Mouse (Mus musculus) mesoderm, embryonic 11.5 days (tissue): Measurements from ENCODE around the gene Tubg2.

ENCODE experiments used
- DNase-seq: peaks from one replicate; pipeline ENCODE4 v3.0.0-alpha.2; 2012; ENCODE audit warnings: low read depth, low spot score

Gene Tubg2

DNA sequence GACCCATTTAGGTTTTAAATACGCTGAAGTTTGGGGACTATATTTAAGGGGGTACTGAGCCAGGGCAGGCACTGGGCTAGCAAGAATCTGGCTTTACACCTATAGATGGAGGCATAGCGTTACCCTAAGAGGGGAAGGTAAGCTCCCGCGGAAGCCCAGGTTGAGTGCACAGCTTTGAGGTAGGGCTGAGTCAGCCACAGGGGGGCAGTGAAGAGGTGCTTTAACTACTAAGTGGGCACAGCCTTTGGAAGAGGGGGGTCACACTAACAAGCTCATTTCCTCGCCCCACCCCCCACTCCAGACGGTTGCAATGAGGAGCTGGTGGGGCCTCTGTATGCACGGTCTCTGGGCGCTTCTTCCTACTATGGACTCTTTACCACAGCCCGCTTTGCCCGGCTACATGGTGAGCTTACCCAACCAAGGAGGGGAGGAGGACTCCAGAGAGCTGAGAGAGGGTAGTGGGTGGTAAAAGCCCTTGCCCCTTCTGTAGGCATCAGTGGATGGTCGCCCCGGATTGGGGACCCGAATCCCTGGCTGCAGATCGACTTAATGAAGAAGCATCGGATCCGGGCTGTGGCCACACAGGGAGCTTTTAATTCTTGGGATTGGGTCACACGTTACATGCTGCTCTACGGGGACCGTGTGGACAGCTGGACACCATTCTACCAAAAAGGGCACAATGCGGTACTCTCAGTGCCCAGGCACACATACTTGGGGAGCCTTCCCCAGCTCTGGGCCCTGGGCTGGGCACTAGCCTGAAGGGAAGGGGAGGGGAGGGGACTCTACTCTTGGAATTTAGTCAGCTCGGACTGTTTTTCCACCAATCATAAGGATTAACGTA is 21.4 kb downstream of the Tubg2 start:
- DNase-seq: peak; percentile 54

DNA sequence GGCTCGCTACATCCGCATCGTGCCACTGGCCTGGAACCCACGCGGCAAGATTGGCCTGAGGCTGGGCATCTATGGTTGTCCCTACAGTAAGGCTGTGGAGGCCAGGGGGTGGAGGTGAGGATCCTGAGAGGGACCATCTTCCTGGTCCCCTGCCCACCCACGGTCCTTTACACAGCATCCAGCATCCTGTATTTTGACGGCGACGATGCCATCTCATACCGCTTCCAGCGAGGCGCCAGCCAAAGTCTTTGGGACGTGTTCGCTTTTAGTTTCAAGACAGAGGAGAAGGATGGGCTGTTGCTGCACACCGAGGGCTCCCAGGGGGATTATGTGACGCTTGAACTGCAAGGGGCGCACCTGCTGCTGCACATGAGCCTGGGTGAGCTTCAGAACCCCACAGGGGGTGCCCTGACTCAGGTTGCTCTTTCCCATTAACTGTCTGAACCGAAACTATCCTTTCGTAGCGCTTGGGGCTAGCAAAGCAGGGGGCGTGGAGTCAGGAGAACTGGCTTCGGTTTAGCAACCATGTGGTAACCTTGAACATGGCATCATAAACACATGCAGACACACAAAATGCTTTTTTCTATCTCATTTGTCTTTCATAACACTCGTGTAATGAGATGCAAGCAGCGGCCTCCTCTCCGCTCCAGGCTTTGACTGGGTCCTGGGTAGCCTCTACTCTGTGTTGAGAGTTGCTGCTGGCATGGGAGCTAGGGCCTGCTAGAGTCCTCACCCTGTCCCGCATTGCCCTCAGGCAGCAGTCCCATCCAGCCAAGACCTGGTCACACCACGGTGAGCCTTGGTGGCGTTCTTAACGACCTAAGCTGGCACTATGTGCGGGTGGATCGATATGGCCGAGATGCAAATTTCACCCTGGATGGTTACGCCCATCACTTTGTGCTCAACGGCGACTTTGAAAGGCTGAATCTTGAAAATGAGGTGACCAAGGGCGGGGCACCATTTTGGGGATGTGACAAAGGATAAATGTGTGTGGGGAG is 22.7 kb downstream of the Tubg2 start:
- DNase-seq: no peak

DNA sequence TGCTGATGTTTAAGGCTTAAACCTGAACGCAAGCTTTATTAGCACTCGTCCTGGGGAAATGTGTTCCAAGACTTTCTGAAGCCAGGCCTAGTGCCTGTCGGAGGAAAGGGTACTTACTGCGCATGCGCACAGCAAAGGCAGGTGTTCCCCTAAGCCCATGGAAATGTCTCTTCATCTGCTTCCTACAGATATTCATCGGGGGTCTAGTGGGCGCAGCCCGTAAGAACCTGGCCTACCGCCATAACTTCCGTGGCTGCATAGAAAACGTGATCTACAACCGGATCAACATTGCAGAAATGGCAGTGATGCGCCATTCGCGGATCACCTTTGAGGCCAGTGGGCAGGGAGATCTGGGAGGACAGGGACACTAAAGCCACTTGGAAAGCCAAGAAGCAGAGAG is 23.6 kb downstream of the Tubg2 start:
- no peak for DNase-seq

DNA sequence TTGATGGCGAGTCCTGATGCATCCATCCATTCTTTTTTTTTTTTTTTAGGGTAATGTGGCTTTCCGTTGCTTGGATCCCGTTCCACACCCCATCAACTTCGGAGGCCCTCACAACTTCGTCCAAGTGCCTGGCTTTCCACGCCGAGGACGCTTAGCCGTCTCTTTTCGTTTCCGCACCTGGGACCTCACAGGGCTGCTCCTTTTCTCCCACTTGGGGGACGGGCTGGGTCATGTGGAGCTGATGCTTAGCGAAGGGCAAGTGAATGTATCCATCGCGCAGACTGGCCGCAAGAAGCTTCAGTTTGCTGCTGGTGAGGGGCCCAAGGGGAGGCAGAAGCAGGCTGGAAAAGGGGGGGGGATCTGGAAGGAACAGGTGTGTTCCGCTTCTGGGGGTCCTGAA is 24.6 kb downstream of the Tubg2 start:
- DNase-seq: no peak

DNA sequence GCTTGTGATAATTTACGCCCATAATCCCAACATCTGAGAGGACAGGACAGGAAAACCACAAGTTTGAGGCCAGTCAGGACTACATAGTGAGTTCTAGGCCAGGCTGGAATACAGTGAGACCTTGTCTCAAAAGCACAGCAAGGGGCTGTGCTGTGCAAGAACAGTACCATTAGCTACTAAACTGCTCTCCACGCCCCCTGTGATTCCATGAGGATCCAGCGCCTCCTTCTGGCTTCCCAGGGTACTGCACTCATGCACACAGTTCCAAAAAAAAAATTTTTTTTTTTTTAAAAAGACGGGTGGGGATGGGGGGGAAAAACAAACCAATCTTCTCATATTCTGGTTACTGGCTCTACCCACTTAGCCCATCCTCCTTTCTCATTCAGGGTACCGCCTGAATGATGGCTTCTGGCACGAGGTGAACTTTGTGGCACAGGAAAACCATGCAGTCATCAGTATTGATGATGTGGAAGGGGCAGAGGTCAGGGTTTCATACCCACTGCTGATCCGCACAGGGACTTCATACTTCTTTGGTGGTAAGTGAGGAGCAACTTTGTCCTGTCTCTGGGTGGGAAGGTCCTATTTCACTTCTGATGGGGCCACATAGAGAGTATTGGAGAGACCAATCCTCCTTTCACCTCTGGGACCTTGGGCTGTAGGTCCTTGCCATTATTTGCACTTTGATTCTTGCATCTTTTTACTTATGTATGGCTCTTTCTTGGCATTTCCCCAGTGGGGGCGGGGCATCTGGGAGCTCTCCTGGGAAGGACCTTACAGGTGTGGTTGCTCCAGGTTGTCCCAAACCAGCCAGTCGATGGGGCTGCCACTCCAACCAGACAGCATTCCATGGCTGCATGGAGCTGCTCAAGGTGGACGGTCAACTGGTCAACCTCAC is 25.4 kb downstream of the Tubg2 start:
- peak; percentile 75 for DNase-seq

DNA sequence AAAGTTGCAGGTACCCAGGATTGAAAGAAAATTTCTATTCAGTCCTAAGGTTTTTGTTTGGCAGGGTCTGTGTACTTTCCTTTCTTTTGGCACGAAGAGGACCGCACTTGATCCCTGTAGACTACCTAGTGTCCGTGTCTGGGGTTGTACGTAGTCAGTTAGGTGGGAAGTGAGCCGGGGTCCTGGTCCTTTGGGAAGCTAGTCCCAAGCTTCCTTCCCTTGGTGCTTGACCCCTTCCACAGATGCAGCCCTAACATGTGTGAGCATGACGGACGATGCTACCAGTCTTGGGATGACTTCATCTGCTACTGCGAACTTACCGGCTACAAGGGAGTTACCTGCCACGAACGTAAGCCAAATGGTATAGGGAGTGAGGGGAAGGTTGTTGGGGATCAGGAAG is 26.3 kb downstream of the Tubg2 start:
- DNase-seq: no peak

DNA sequence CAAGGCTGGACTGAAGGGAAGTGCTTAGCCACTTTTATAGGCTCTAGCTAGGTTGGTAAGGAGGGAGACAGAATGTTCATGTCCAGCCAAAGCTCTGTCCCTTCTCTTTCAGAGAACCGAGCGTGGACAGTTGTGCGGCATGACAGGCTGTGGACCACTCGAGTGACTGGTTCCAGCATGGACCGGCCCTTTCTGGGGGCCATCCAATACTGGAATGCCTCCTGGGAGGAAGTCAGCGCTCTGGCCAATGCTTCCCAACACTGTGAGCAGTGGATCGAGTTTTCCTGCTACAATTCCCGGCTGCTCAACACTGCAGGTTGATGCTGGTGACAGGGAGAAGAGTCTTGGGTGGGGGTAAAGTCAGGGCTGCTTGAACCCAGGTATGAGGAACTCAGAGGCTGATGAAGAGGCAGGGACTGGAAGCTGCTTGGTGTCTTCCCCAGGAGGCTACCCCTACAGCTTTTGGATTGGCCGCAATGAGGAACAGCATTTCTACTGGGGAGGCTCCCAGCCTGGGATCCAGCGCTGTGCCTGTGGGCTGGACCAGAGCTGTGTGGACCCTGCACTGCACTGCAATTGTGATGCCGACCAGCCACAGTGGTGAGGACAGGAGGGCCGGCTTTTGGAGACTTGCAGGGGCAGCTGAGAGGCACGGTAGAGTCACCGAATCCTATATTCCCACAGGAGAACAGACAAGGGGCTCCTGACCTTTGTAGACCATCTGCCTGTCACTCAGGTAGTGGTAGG is 27.2 kb downstream of the Tubg2 start:
- DNase-seq: no peak

DNA sequence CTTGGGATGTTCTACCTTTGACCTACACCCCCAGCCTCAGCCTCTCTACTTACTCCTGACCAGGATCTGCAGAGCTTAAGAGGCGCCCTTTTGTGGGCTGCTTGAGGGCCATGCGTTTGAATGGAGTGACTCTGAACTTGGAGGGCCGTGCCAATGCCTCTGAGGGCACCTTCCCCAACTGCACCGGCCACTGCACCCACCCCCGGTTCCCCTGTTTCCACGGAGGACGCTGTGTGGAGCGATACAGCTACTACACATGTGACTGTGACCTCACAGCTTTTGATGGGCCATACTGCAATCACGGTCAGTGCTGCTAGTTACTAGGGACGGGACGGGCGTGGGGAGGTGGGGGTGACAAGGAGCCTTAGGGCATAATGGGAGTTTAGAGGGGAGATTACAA is 29.3 kb downstream of the Tubg2 start:
- no peak for DNase-seq

DNA sequence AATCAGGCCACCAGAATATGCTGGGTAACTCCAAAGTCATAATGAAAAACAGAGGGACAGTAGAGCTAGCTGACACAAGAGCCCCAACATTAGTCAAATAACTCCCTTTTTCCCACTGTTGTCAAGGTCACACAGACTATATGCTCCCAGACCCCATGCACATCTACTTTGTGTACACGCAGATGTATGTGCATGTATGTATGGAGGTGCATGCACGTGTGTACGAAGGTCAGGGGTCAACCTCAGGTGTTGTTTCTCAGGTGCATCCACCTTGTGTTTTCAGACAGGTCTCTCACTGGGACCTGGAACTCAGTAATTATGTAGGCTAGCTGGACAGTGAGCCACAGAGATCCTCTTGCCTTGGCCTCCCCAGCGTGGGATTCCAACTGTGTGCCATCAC is 29.7 kb downstream of the Tubg2 start:
- DNase-seq: no peak

DNA sequence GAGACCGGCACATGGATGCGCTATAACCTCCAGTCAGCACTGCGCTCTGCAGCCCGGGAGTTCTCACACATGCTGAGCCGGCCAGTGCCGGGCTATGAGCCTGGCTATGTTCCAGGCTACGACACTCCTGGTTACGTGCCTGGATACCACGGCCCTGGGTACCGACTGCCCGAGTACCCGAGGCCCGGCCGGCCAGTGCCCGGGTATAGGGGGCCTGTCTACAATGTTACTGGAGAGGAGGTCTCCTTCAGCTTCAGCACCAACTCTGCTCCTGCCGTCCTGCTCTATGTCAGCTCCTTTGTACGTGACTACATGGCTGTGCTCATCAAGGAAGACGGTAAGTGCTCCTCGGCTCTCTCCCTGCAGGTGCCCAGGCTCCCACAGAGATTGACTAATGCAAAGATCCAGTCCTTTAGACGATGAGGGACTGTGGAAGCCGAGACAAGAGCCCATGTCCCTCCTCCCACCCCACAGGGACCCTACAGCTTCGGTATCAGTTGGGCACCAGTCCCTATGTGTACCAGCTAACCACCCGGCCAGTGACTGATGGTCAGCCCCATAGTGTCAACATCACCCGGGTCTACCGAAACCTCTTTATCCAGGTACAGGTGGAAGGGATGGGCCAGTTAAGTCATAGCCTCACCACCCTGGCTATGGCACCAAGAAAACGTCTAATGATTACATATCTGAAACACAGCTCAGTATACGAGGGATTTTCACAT is 31.0 kb downstream of the Tubg2 start:
- no peak for DNase-seq

DNA sequence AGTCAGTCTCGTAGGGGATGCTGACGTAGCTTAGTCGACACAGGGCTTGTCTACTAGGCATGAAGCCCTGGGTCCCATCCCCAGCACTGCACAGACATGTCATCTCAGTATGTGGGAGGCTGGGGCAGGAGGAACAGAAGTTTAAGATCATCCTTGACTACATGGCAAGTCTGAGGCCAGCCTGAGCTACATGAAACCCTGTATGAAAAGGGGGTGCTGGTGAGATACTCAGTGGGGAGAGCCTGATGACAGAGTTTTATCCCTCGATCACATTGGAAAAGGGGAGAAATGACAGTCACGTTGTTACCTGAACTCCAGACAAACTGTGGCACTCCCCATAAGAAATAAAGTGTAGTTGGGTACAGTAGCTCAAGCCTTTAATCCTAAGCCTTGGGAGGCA is 31.8 kb downstream of the Tubg2 start:
- no peak for DNase-seq

DNA sequence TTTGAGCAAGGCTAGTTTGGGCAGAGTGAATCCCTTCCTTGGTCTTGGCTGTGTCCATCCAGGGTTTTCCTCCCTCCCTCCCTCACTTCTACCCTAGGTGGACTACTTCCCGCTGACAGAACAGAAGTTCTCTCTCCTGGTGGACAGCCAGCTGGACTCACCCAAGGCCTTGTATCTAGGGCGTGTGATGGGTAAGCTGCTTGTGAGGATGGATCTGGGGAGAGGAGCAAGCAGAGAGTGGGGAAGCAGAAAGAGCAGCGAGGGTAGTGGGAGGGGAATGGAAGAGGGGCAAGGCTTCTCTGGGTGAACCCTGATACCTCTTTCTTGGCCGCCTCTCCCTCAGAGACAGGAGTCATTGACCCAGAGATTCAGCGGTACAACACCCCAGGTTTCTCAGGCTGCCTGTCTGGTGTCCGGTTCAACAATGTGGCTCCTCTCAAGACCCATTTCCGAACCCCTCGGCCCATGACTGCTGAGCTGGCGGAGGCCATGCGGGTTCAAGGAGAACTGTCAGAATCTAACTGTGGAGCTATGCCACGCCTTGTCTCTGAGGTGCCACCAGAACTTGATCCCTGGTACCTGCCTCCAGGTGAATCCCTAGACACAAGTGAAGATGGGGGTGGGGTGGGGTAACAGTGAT is 32.6 kb downstream of the Tubg2 start:
- DNase-seq: no peak

DNA sequence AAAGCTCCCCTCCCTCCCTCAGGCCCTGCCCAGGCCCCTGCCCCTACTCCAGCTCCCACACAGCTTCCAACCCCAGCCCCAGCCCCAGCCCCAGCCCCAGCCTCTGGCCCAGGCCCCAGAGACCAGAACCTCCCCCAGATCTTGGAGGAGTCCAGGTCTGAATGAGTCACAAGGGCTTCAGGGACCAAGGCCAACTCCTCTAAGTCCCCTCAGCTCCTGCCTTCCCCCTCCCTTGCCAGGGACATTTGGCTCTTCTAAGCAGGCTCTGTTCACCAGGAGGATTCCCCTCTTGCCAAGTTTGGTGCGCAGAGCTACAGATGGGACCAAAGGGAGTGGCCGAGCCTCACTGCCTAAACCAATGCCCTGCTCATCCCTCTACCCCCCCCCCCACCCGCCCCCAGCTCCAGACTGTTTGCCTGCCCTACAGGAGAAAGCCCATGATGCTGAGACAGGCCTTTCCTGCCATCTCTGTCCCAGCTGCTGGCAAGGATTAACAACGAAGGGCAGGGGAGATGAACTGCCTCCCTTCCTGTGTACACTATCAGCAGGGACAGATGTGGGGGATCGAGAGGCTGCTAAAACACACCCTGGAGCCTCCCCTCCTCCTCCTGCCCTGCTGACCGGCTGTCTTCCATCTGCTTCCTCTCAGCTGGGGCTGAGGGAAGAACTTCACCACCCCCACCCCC is 33.9 kb downstream of the Tubg2 start:
- peak; percentile 77 for DNase-seq

DNA sequence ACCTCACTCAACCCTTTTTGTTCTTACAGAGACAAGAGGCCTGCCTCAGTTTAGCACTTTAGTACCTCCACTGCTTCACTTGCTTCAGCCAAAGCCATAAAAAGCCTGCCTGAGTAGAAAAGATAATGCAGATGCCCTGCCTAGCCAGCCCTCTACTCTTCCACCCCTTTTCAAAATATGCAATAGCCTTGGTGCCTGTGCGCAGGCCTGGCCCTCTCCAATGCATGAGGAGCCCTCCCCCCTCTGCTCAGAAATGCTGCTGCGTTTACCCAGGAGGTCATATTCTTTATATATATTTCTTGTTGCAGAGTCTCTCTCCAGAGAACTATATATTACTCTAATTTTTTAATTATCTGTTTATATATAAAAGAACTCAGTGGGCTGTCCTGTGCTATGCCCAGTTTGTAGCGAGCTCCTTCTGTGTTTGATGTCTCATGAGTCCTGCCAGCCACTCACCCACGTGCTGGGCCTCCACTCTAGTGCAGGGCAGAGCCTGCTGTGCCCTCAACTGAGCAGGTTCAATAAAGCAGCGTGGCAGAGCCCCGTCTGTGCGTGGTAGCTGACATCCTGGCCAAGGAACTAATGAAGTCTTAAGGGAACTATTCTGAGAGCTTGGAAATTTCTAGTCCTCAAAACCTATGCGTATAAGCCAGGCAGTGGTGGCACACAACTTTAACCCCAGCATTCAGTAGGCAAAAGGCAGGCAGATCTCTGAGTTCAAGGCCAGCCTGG is 34.6 kb downstream of the Tubg2 start:
- no peak for DNase-seq

DNA sequence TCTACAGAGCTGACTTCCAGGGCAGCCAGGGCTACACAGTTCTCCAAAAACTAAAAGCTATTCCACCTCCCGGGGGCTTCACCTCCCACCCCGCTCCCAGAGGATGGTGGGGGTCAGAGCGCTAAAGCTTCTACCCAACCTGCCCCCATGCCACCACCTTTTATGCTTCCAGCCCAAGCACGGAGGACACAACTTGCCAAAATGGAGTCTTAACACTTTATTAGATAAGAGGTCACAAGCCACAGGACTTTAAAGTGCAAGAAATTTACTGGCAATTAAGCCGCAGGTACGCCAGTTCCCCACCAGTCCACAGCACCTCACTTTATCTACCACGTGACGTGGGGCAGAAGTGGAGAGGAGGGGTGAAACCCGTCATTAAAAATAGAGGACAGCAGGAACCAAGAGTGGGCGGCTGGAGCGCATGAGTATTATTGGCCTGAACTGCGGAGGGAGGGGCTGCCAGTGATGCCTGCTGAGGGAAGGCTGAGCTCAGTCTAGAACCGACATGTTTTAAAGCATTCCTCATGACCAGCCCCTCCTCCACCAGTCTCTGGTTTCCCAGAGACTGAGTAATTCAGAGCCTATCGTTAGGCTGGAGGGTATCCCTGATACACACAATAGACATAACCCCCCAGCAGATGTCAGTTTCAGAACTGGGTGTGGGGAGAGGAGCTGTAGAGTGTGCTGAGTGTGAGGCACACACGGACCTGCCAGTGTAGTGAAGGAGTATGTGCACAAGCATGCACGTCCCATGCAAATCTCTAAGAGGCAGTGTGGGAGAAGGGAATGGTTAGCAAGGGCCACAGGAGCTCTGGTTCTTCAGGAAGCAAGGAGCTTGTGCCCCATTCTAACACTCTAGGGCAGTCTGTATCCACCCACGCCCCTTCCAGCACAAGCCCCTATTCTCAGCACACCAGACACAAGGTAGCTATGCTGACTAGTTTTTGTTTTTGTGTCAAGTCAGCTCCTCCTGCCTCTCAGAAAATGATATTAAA is 35.5 kb downstream of the Tubg2 start:
- no peak for DNase-seq

DNA sequence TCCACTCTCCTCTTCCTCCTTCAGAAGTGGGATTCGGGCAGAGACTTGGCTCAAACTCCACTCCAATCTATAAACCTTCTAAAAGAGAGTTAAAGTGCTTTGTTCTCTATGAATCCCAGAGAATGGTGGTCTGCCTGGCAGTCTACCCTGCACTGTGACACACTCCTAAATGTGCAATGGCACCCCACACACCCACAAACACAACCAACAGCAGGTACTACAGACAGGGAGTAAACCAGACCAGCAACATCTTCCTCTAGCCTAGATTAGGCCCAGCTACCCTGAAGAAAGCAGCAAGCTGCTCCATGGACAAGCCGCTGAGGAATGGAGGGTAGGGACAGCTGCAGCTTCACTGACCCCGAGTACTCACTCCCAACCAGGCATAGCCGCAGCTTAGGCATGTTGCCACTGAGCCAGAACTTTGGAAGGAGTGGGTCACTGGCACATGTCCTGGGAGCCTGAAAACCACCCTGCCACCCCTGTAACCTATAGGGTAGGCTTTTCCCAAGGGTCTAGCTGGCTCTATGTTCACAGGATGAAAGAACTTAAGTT is 36.3 kb downstream of the Tubg2 start:
- no peak for DNase-seq

DNA sequence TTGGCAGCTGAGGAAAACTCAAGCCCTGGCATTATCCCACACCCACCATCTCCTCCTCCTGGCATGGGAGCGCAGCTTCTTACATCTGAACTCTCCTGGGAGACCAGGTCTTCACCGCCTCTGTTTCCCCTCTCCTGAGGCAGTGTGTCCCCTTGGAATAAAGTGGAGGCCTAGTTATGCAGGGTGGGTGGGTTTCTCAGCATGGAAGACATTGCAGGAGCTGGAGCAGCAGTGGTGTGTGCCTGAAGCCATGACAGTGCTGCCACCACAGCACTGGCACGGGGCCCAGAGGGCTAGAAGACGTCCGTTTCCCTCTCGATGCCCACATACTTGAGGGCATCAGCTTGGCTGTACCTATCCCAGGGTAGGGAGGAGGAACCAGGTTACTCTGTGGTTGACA is 36.9 kb downstream of the Tubg2 start:
- no peak for DNase-seq
